Mouse (Mus musculus) liver, embryonic 14.5 days (tissue): Measurements from ENCODE around the gene Prkn. TPM values are rescaled to one million over a fixed set of nuclear protein-coding genes. Genes with fewer than 3 reads are reported as not detected.

Source experiments
- ATAC-seq: fragments of 200-750 bp; cut with Nextera tagmentation; 2 replicates; pipeline ENCODE4 v1.8.0; 2017; ENCODE audit warnings: moderate number of reproducible peaks, mild to moderate bottlenecking, moderate library complexity; ENCODE audit not compliant: insufficient read depth
- DNase-seq, 3 experiments: peaks; one replicate each; pipeline ENCODE4 v3.0.0-alpha.2; 2012 to 2013; ENCODE audit warnings: low read depth in 3 of 3, low spot score in 3 of 3
- H3K27ac ChIP-seq: fragments of 300-500 bp; sonication (generic); 2 replicates; pipeline ENCODE4 v1.5.1; 2014; ENCODE audit warnings: moderate library complexity, mild to moderate bottlenecking, control low read depth, inconsistent platforms
- H3K27me3 ChIP-seq: fragments of 300-500 bp; sonication (generic); 2 replicates; pipeline ENCODE4 v1.6.1; 2014; ENCODE audit warnings: mild to moderate bottlenecking, low read length, moderate library complexity; ENCODE audit not compliant: control insufficient read depth, insufficient read depth
- H3K36me3 ChIP-seq: fragments of 300-500 bp; sonication (generic); replicated peaks from 2 replicates; pipeline ENCODE4 v1.6.1; 2014; ENCODE audit warnings: low read depth; ENCODE audit not compliant: control insufficient read depth, insufficient read depth
- H3K4me1 ChIP-seq, 2 experiments: fragments of 200-500 bp in 1 of 2; fragments of 300-500 bp in 1 of 2; sonication (generic) in 1 of 2; replicated peaks; 2 replicates each; pipeline ENCODE4 v1.6.1; 2012 to 2014; ENCODE audit warnings: antibody characterized with exemption in 1 of 2, inconsistent platforms in 1 of 2, low read length in 1 of 2; ENCODE audit not compliant: control insufficient read depth in 2 of 2, insufficient read depth in 2 of 2
- H3K4me2 ChIP-seq: fragments of 300-500 bp; sonication (generic); 2 replicates; pipeline ENCODE4 v1.6.1; 2014; ENCODE audit warnings: low read depth, mild to moderate bottlenecking, control low read depth, moderate library complexity
- H3K4me3 ChIP-seq, 2 experiments: fragments of 200-500 bp in 1 of 2; fragments of 300-500 bp in 1 of 2; sonication (generic) in 1 of 2; 2 replicates each; pipeline ENCODE4 v1.5.1; 2012 to 2014; ENCODE audit warnings: low read depth in 2 of 2, low read length in 2 of 2, mild to moderate bottlenecking in 2 of 2, control low read depth in 1 of 2, inconsistent platforms in 1 of 2, moderate library complexity in 1 of 2; ENCODE audit not compliant: insufficient read depth in 1 of 2
- H3K9ac ChIP-seq: fragments of 300-500 bp; sonication (generic); replicated peaks from 2 replicates; pipeline ENCODE4 v1.6.1; 2014; ENCODE audit warnings: mild to moderate bottlenecking, control low read depth, moderate library complexity
- H3K9me3 ChIP-seq: fragments of 300-500 bp; sonication (generic); 2 replicates; pipeline ENCODE4 v1.6.1; 2016; ENCODE audit warnings: low read length, mixed read lengths; ENCODE audit not compliant: control insufficient read depth
- CTCF ChIP-seq: IDR thresholded peaks from 2 replicates; pipeline ENCODE4 v1.5.1; 2016; ENCODE audit warnings: antibody characterized with exemption, low read depth, control low read depth
- EP300 ChIP-seq: IDR thresholded peaks from 2 replicates; pipeline ENCODE4 v1.6.1; 2016; ENCODE audit warnings: antibody characterized with exemption, low read depth
- WGBS: fragments of 180-500 bp; shearing (Covaris S2); extraction: QIAGEN DNeasy Blood & Tissue Kit; methylation state at CpG from one replicate; pipeline ENCODE4 v1.1.7; 2014; ENCODE audit not compliant: insufficient replicate concordance; 5-methylcytosine and 5-hydroxymethylcytosine counted together
- polyA plus RNA-seq, 2 experiments: library from polyadenylated mRNA; depleted of rRNA in 1 of 2; stranded (reverse) in 1 of 2; unstranded in 1 of 2; fragments of >200 nt; fragmentation: Nextera tagmentation in 1 of 2; extraction: Ambion mirVana in 1 of 2; gene quantifications; 2 replicates each; pipeline versions ENCODE4 v1.2.1 to v1.2.3; 2012 to 2014

Prkn gene
- polyA plus RNA-seq, 2 experiments = 0.17 to 0.61 TPM

- Histone ChIP-seq H3K27ac (no peak overlapping the region), H3K36me3 (no peaks in the 10 kb centered on the region), H3K27me3 (no peaks in the 10 kb centered on the region), H3K4me3 (no peak overlapping the region), H3K4me1 (no peaks in the 10 kb centered on the region), H3K9me3 (no peaks in the 10 kb centered on the region), H3K9ac (no peak overlapping the region), H3K4me2 (no peak overlapping the region)
- no peak for TF ChIP-seq CTCF
- TF ChIP-seq EP300 = no peak
- DNase-seq (no peak), ATAC-seq (no peak)
- 45% methylated on average over 20 of the region's 20 CpGs for WGBS
Observed at GRCm38 (mm10) chr17:12080656-12081495, 1240.7 kb downstream of the Prkn start.

DNA sequence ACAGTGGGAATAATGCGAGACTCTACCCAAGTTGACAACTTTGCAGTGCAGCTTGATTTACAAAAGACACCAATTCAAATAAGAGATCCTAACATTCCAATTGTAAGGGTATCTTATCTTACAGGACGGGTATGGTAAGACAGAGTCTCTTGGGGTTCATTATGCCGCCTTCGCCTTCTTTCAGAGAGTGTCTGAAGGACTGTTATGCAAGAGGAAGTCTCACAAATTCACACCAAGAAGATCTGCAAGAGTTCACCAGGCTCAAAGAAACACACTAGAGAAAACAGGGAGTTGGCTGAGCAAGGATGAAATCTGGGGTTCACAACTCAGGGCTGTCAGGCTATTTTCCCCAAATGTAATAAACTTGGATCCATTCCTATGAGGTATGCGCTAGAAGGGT, 1242.0 kb downstream of the Prkn start:
- no peak overlapping the region for H3K9ac ChIP-seq
- H3K4me3 ChIP-seq = no peak overlapping the region
- no peak overlapping the region for H3K27ac ChIP-seq
- WGBS = 68% methylated on average over 5 of the region's 5 CpGs
- no peaks in the 10 kb centered on the region for H3K4me1 ChIP-seq
- ATAC-seq (no peak), DNase-seq (no peak)
- no peaks in the 10 kb centered on the region for H3K9me3 ChIP-seq
- H3K36me3 ChIP-seq = no peaks in the 10 kb centered on the region
- TF ChIP-seq EP300 = no peak
- H3K4me2 ChIP-seq = no peak overlapping the region
- H3K27me3 ChIP-seq = no peaks in the 10 kb centered on the region

DNA sequence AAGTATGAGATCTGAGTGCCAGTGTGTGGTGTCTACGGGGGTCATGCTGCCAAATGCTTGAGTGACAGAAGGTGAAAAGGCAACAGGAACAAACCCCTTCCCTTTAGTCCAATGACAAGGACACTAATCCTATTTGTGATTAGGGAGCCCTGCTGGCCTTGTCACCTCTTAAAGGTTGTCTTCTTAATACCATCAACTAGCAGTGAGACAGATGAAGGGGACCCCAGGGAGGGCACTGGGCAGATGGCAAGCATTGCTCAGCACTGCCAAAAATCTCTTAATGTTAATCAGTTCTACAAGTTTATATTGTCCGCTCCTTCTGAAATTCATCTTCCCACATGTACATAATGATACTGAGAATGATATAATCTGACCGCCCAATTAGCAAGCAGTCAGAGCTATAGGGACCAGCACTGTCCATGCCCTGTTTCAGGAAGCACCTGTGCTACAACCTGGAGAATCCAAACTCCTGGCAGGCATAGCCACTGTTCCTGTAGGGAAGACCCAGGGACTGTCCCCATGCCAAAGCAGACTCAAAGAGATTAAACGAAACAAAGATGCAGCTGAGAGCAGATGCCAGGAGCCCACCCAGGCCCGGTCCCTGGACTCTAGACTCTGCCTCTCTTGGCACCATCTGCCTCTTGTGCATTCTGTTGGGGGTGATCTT, 1250.2 kb downstream of the Prkn start:
- Histone ChIP-seq H3K36me3 (no peaks in the 10 kb centered on the region), H3K27me3 (no peaks in the 10 kb centered on the region), H3K4me1 (no peaks in the 10 kb centered on the region), H3K9ac (no peak overlapping the region), H3K9me3 (no peaks in the 10 kb centered on the region), H3K4me3 (no peak overlapping the region), H3K4me2 (no peak overlapping the region), H3K27ac (no peak overlapping the region)
- no peak for TF ChIP-seq EP300
- TF ChIP-seq CTCF = no peak
- DNase-seq (no peak), ATAC-seq (no peak)
- 61% methylated on average over 5 of the region's 5 CpGs for WGBS

DNA sequence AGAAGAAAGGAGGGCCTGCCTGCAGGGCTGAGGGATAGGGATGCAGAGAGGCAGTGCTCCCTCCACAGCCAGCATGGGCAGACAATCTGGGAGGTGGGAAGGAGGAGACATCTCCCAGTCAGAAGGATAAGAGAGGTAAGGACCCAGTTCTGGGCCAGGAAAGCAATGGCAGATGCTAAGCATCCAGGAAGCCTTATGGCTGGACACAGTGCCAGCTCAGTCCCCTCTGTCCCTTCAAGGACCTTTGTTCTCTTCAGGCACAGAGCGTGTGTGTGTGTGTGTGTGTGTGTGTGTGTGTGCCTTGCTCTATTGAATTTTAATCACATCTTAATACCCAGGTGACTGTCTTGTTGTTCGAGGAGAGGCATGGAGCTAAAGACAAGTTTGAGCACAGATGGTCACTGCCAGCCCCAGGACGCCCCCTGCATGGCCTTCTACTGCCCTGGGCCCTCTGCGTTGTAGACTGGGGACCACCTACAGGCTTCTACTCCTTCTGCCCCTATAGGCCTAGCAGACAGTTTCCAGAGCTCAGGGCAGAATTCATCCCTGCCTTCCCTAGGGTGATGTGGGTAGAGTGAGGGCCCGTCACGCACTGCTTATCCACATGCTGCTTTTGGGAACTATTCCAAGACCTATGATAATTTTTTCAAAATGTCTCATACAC, 1252.8 kb downstream of the Prkn start:
- no peak for TF ChIP-seq CTCF
- no peak for TF ChIP-seq EP300
- DNase-seq (no peak), ATAC-seq (no peak)
- Histone ChIP-seq H3K36me3 (no peaks in the 10 kb centered on the region), H3K9ac (no peak overlapping the region), H3K4me3 (no peak overlapping the region), H3K27ac (no peak overlapping the region), H3K27me3 (no peaks in the 10 kb centered on the region), H3K9me3 (no peaks in the 10 kb centered on the region), H3K4me1 (no peaks in the 10 kb centered on the region), H3K4me2 (no peak overlapping the region)
- WGBS = 65% methylated on average over 6 of the region's 6 CpGs

DNA sequence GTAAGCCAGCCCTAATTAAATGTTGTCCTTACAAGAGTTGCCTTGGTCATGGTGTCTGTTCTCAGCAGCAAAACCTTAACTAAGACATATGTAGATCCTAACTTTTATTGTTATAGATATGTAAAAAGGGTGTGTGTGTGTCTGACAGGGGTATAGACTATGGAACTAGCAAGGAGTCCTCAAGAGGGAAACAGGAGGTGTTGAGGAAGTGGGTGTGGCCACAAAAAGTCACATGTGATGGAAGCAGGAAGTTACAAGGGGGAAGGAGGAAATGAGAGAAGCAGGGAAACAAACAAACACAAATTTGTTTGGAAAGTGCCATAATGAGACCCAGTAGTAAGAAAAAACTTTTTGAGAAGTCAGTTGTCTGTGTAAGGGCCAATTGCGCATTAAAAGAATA, 1253.8 kb downstream of the Prkn start:
- Histone ChIP-seq H3K27me3 (no peaks in the 10 kb centered on the region), H3K4me2 (no peak overlapping the region), H3K4me3 (no peak overlapping the region), H3K27ac (no peak overlapping the region), H3K36me3 (no peaks in the 10 kb centered on the region), H3K9me3 (no peaks in the 10 kb centered on the region), H3K4me1 (no peaks in the 10 kb centered on the region), H3K9ac (no peak overlapping the region)
- no peak for DNase-seq
- no peak for ATAC-seq
- TF ChIP-seq EP300 (no peak), CTCF (no peak)
- 85% methylated on average over 1 of the region's 1 CpGs for WGBS
